Mouse (Mus musculus): ENCODE measurements at regions not wholly inside any gene's neighbourhood (a gene's known extent, or its start where the extent isn't known, plus 50 kb on each side); places are given as distances from the start of the nearest gene placed in this dataset.

DNA sequence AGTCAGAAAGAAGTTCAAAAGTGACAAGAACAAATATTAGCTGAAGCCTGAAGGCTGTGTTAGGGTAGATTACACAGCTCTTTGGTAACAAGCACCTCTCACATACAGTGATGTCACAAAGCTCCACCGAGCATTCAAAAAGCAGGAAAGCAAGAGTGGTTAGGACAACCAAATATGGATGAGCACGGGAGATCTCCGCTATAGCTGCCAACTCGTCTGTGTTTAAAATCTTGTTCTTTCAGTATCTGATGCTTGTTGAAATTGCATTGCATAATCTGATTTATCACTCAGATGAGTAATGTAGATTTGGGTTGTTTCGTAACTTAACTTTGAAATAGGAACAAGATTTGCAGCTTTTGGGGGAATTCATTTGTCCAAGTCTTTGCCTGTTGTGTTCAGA is 652.8 kb downstream of the Bckdhb start:
- Histone ChIP-seq H3K9ac (no peak overlapping the region), H3K4me3 (no peak overlapping the region), H3K4me2 (no peak overlapping the region), H3K4me1 (no peaks in the 10 kb centered on the region), H3K9me3 (replicated peaks) (no peaks in the 10 kb centered on the region), H3K27me3 (no peaks in the 10 kb centered on the region), H3K36me3 (ENCODE audit: poor library complexity, severe bottlenecking) (no peaks in the 10 kb centered on the region), H3K27ac (no peak overlapping the region)
- ATAC-seq = no peak
- 95% methylated on average over 5 of the region's 5 CpGs for WGBS

- H3K4me1 ChIP-seq = no peaks in the 10 kb centered on the region
- no peaks in the 10 kb centered on the region for H3K27me3 ChIP-seq
- 80% methylated on average over 4 of the region's 4 CpGs for WGBS
- H3K4me3 ChIP-seq = no peak overlapping the region
- H3K4me2 ChIP-seq = no peak overlapping the region
- ATAC-seq = no peak
- H3K27ac ChIP-seq = no peak overlapping the region
- no peaks in the 10 kb centered on the region for H3K9me3 ChIP-seq (replicated peaks)
- H3K9ac ChIP-seq = no peak overlapping the region
- H3K36me3 ChIP-seq (ENCODE audit: poor library complexity, severe bottlenecking) = no peaks in the 10 kb centered on the region
Observed at GRCm38 (mm10) chr9:84587791-84588190, 662.8 kb downstream of the Bckdhb start.

DNA sequence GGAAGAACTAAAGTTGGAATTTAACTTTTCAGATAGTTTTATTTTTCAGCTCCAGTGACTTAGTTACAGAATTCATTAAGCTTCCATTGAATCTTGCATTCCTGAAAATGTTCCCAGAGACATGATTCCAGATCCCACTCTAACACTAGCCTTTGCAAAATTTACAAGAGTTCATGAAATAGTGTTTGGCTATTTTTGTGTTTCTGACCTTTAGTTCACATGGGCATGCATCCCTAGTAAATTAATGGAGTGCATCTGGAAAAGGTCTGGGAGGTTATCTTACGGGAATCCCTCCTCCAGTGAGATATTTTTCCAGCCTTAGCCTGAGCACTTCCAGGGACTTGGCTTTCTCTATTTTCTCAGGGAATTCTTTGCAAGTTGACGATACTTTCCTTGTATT is 669.8 kb downstream of the Bckdhb start:
- ATAC-seq = no peak

More for the DNA sequence above, 669.8 kb downstream of the Bckdhb start:
- Histone ChIP-seq H3K27me3 (no peaks in the 10 kb centered on the region), H3K27ac (no peak overlapping the region), H3K9me3 (replicated peaks) (no peaks in the 10 kb centered on the region), H3K9ac (no peak overlapping the region), H3K4me2 (no peak overlapping the region), H3K4me1 (no peaks in the 10 kb centered on the region), H3K4me3 (no peak overlapping the region), H3K36me3 (ENCODE audit: poor library complexity, severe bottlenecking) (no peaks in the 10 kb centered on the region)
- WGBS = 93% methylated on average over 2 of the region's 2 CpGs

Data from forebrain, embryonic 13.5 days (tissue).